Mouse (Mus musculus): Measurements from ENCODE around the gene Slamf1.
"Not testable (repeated sequence)": the region's sequence is repeated elsewhere in the genome, so short reads cannot be mapped to it uniquely, and the experiment has no call there.

Slamf1 gene

DNA sequence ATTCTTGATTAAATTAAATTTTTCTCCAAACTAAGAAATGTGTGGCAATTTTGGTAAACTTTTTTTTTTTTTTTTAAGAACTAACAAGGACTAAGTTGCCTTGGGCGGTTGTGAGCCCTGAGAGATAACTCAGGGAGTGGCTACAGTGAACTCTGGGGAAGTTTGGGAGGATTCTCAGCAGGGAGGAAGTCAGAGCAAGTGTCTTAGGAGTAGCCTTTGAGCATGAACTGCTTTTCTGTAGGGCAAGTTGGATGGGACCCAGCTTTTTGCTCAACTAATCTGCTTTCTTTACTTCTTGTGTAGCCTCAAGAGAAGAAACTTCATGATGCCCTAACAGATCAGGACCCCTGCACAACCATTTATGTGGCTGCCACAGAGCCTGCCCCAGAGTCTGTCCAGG lies 30.9 kb downstream of the Slamf1 start:
- no peak for DNase-seq (ENCODE audit: extremely low read depth, low read depth, low spot score)

GRCm38 (mm10) chr1:171799648-171800047 lies 32.7 kb downstream of the Slamf1 start:
- DNase-seq (ENCODE audit: extremely low read depth, low read depth, low spot score), result no peak

DNA sequence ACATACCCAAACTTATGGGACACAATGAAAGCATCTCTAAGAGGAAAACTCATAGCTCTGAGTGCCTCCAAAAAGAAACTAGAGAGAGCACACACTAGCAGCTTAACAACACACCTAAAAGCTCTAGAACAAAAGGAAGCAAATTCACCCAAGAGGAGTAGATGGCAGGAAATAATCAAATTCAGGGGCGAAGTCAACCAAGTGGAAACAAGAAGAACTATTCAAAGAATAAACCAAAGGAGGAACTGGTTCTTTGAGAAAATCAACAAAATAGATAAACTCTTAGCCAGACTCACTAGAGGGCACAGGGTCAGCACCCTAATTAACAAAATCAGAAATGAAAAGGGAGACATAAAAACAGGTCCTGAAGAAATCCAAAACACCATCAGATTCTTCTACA lies 44.1 kb downstream of the Slamf1 start:
- not testable (repeated sequence) for DNase-seq (ENCODE audit: extremely low read depth, low read depth, low spot score)

GRCm38 (mm10) chr1:171815545-171816439 lies 48.9 kb downstream of the Slamf1 start:
- no peak for DNase-seq (ENCODE audit: extremely low read depth, low read depth, low spot score)

- DNase-seq (ENCODE audit: extremely low read depth, low read depth, low spot score), result no peak
These were observed 50.1 kb downstream of the Slamf1 start for GRCm38 (mm10) chr1:171816991-171817390.

DNA sequence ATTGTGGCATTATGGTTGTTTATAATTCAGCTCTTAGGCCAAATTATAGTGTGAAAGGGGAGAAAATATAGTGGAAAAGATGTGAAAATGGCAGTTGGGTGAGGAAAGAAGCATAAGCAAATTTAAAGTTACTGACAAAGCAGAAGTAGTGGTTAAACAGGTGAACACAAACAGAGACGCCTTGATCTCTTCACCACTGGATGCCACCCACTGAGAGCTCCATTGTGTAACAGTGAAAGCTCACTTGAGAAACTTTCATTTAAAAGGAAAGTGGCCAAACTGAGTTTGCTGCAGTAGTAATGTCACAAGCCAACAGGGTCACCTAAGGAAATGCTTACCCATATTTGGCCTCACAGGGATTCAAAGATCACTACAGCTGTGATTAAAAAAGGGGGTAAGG lies 54.4 kb downstream of the Slamf1 start:
- no peak for DNase-seq (ENCODE audit: extremely low read depth, low read depth, low spot score)

- DNase-seq (ENCODE audit: extremely low read depth, low read depth, low spot score), result no peak
These were observed 58.5 kb downstream of the Slamf1 start for GRCm38 (mm10) chr1:171825462-171825861.

DNA sequence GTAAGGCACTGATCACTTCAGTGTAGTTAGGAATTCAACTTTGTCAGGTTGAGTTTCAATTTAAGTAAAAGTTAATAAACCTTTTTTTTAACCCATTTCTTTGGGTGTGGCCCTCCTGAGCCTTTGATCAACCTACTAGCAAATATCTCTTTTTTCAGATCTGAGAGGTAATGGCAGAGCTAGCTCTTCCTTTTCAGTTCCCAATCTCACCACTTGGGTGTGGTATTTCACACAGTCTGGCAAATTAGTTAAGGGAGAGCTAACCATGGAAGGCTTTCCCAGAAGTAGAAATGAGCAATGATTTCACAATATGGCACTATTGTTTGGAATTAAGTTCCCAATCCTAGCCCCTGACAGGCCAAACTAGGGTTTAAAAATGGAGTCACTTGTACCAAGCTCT lies 59.2 kb downstream of the Slamf1 start:
- no peak for DNase-seq (ENCODE audit: extremely low read depth, low read depth, low spot score)

DNA sequence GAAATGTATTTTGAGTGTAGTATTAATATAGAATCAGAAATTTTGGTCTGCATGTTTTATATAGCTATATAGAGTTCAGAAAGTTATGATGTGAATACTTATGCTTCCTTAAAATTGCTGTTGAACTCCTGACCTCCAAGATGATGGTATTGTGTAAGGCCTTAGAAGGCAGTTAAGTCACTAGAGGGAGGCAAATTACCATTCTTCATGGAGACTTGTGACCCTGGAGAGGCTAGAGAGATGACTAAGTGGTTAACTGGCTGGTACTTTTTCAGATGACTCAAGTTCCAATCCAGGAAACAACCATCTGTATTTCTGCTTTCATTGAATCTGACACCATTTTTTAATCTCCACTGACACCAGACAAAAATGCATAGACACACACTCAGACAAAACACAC lies 60.7 kb downstream of the Slamf1 start:
- DNase-seq (ENCODE audit: extremely low read depth, low read depth, low spot score), result no peak

DNA sequence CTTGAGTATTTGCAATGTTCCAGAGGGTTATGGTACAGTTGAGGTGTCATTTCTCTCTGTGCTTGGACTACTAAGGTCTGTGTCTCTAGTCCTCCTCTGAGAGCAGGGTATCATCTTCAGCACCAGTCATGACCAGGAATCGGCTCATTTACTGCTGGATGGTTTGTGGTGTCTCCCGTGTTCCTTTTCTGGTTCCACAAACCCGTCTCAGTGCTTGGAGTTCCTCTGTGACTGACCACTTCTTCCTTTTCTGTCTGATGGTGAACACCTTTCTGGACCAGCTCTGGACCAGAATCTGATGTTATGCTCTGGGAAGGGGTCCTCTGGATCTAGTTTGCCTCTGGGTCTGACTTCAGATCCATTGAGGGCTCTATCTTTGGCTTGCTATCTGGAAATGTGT lies 72.6 kb downstream of the Slamf1 start, which contains the start of gene Cd84:
Cd84 (plus strand) TSS at position 210 of the 400 bp plus-strand sequence.
- no peak for DNase-seq (ENCODE audit: extremely low read depth, low read depth, low spot score)

DNA sequence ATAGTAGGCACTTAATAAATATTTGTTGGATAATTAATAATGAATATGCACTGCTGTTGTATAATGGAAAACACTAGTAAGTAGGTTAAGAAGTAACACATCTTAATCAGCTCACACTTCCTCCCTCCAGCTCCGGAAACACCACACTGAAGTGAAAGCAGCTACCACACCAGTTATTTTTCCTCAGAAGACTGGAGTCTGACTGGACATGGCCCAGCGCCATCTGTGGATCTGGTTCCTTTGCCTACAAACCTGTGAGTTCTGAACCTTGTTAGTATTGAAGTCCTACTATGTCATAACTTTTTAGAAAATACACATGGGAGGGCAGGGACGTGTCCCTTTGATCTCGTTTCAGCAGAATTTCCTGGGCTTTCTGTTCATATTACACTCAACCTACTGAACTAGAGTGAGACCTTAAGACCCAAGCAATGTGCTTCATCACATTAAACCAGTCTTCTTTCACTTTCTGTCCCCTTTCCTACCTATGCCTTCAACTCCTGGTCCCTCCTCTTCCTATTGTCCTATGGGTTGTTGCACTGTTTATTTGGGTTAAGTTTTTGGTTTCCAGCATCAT lies 73.6 kb downstream of the Slamf1 start:
- DNase-seq (ENCODE audit: extremely low read depth, low read depth, low spot score), result no peak

- no peak for DNase-seq (ENCODE audit: extremely low read depth, low read depth, low spot score)
These were observed 78.3 kb downstream of the Slamf1 start for GRCm38 (mm10) chr1:171845035-171845754.

GRCm38 (mm10) chr1:171848201-171848600 lies 81.3 kb downstream of the Slamf1 start:
- no peak for DNase-seq (ENCODE audit: extremely low read depth, low read depth, low spot score)

DNA sequence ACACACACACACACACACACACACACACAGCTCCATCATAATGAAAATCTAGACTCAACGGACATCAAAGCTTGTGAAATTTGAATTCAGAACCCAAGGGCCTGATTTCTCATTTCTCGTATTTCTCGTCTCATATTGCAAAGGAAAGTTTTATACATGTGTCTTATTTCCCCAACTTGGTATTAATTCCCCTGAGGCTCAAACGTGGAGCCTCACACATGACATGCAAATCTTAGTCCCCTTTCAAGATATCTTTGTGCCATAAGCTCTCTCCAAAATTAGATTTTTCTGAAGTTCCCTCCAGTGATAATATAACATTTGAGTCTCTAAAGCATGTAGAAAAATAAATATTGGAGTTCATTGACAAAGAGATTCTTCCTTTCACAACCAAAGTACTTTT lies 81.8 kb downstream of the Slamf1 start:
- DNase-seq (ENCODE audit: extremely low read depth, low read depth, low spot score), result no peak

- no peak for DNase-seq (ENCODE audit: extremely low read depth, low read depth, low spot score)
These were observed 82.5 kb downstream of the Slamf1 start for GRCm38 (mm10) chr1:171849454-171849853.
